Mouse (Mus musculus): ENCODE measurements around the gene Mum1. TPM values are rescaled to one million over a fixed set of nuclear protein-coding genes. Genes with fewer than 3 reads are reported as not detected.

Mum1 gene
- 25.9 TPM for polyA plus RNA-seq (2015; fragmentation: Illumina TruSeq; extraction: RNeasy Lipid Tissue Mini Kit (QIAGEN cat#74804); ENCODE audit: low read depth, low replicate concordance)

DNA sequence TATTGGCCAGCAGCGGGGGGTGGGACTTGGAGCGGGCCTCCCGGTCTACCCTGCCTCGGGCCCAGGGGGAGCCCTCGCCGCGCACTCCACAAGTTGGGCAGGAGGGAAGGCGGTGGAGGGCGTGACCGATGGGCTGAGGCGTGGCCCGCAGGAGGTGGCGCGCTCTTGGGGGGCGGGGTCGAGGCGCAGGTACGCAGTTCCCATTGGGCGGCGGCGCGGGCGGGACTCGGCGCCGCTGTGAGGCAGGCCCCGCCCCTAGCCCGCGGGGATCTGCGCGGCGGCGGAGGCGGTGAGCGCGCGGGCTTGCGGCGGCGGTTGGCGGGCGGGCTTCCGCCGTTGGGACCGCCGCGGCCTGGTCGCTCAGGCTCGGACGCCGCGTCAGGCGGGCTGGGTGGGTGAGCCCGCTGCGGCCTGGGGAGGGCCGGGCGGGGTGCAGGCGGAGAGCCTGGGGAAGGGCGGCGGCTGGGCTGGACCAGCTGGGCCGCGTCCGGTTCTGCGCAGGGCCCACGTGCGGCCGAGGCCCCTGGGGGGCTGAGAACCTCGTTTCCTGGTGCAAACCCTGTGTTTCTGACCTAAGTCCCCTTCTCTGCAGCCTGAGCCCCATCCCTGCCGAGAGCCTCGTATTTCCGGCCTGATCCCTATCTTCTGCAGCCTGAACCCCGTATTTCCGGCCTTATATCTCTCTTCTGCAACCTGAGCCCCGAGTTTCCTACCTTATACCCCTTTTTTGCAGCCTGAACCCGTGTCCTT lies at the start of gene Mum1:
Gene Mum1, plus strand, starts transcription at position 19 of the 750 bp plus-strand sequence.

DNA sequence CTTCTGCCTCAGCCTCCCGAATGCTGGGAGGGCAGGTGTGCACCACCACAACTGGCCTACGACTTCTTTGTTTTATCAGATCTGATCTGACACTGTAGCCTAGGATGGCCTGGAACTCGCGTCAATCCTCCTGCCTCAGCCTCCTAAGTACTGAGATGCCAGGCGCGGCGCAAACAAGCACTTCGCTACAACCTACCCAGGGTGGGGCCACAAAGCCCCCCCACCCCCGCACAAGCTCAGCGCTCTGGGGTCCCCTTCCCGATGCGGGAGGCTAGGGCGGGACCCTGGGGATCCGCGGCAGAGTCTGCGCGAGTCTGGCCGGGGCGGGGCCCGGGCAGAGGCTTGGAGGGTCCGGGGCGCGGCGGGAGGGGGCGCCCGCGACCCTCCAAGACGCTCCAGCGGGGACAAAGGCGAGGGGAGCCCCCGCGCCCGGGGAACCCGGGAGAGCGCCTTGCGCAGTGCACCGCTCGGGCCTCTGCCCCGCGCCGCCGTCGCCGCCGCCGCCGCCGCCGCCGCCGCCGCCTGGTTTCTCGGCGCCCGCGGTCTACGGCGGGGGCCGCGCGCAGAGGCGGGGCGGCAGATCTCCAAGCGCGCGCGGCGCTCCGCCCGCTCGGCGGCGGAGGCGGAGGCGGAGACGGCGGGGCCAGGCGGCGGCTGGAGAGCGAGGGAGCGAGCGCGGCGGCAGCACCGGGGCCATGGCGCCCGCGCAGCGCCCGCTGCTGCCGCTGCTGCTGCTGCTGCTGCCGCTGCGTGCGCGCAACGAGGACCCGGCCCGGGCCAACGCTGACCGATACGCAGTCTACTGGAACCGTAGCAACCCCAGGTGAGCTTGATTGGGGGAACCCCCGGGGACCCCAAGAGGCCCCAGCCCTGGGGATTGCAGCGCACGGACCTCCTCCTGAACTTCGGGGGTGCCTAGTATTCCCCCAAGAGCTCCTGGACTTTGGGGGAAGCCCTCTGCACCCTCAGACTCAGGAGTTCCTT lies 46.9 kb upstream of the Mum1 start, which contains the start of gene Efna2:
Gene Efna2, plus strand, starts transcription at position 415 of the 984 bp plus-strand sequence.

GRCm38 (mm10) chr10:80248971-80249640 lies 22.9 kb downstream of the Mum1 start, which contains the start of gene Ndufs7:
TSS of gene Ndufs7 (plus strand) at chr10:80249121.

DNA sequence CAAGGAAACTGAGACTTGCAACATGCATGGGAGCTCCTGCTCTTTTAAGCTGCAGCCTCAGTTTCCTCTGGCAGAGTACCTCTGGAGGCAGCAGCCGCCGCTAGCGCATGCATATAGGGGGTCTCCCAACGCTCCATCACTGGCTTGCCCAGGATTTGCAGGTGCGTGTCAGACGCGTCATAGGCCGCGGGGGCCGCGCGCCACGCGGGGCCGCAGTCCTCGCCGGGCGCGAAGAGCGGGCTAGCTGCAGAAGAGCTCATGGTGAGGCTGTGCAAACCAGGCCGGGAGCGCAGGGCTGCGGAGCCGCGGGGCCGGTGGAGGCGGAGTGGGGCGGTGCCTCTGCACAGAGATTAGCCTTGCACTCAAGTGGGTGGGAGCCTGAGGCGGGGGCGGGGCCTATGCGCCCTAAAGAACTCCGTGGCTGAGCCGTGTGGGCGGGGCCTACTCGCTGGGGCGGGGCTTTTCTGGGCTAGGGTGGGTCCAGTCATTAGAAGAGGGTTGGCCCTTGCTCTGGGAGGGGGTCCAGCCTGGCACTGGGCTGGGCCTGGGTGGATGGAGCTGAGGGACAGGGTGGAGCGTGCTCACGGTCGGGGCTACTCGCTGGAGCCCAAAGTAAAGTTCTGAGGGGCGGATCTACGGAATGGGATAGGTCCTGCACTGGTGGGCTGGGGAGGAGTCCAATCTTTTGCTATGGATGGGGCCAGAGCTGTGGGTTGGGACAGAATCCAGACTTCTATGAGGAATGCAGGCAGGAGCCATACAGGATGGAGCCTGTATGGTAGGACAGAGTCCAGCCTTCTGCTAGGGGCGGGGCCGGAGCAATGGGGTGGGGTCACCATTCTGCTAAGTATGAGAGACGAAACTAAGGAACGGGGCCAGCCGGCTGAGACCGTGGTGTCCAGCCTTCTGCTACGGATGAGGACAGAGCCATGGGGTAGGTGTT lies 34.7 kb downstream of the Mum1 start, which contains the start of the genes Gamt and Dazap1:
Gene Gamt, minus strand, starts transcription at position 371 of the 943 bp plus-strand sequence.
Gene Dazap1, plus strand, starts transcription at position 845 of the 943 bp plus-strand sequence.

GRCm38 (mm10) chr10:80292251-80293146 lies 66.3 kb downstream of the Mum1 start, which contains the start of gene Rps15:
TSS of gene Rps15 (plus strand) at chr10:80292453.

Other genes with a start within 250 kb of the Mum1 start
- 89.3 TPM for gene Tmem259, start 242.1 kb upstream of the Mum1 start, polyA plus RNA-seq (2015; fragmentation: Illumina TruSeq; extraction: RNeasy Lipid Tissue Mini Kit (QIAGEN cat#74804); ENCODE audit: low read depth, low replicate concordance)
- gene Cnn2, start 237.8 kb upstream of the Mum1 start, polyA plus RNA-seq (2015; fragmentation: Illumina TruSeq; extraction: RNeasy Lipid Tissue Mini Kit (QIAGEN cat#74804); ENCODE audit: low read depth, low replicate concordance): 6.4 TPM
- 8.2 TPM for gene Abca7, start 229.9 kb upstream of the Mum1 start, polyA plus RNA-seq (2015; fragmentation: Illumina TruSeq; extraction: RNeasy Lipid Tissue Mini Kit (QIAGEN cat#74804); ENCODE audit: low read depth, low replicate concordance)
- 3.5 TPM for gene Arhgap45, start 209.8 kb upstream of the Mum1 start, polyA plus RNA-seq (2015; fragmentation: Illumina TruSeq; extraction: RNeasy Lipid Tissue Mini Kit (QIAGEN cat#74804); ENCODE audit: low read depth, low replicate concordance)
- 134 TPM for gene Polr2e, start 186.6 kb upstream of the Mum1 start, polyA plus RNA-seq (2015; fragmentation: Illumina TruSeq; extraction: RNeasy Lipid Tissue Mini Kit (QIAGEN cat#74804); ENCODE audit: low read depth, low replicate concordance)
- 889 TPM for gene Gpx4, start 179.3 kb upstream of the Mum1 start, polyA plus RNA-seq (2015; fragmentation: Illumina TruSeq; extraction: RNeasy Lipid Tissue Mini Kit (QIAGEN cat#74804); ENCODE audit: low read depth, low replicate concordance)
- 11.7 TPM for gene Sbno2, start 120.9 kb upstream of the Mum1 start, polyA plus RNA-seq (2015; fragmentation: Illumina TruSeq; extraction: RNeasy Lipid Tissue Mini Kit (QIAGEN cat#74804); ENCODE audit: low read depth, low replicate concordance)
- 71.6 TPM for gene Stk11, start 110.6 kb upstream of the Mum1 start, polyA plus RNA-seq (2015; fragmentation: Illumina TruSeq; extraction: RNeasy Lipid Tissue Mini Kit (QIAGEN cat#74804); ENCODE audit: low read depth, low replicate concordance)
- 443 TPM for gene Atp5d, start 87.8 kb upstream of the Mum1 start, polyA plus RNA-seq (2015; fragmentation: Illumina TruSeq; extraction: RNeasy Lipid Tissue Mini Kit (QIAGEN cat#74804); ENCODE audit: low read depth, low replicate concordance)
- gene Cbarp, start 85.6 kb upstream of the Mum1 start, polyA plus RNA-seq (2015; fragmentation: Illumina TruSeq; extraction: RNeasy Lipid Tissue Mini Kit (QIAGEN cat#74804); ENCODE audit: low read depth, low replicate concordance): 231 TPM
- 29.1 TPM for gene Midn, start 78.2 kb upstream of the Mum1 start, polyA plus RNA-seq (2015; fragmentation: Illumina TruSeq; extraction: RNeasy Lipid Tissue Mini Kit (QIAGEN cat#74804); ENCODE audit: low read depth, low replicate concordance)
- gene Cirbp, start 60.4 kb upstream of the Mum1 start, polyA plus RNA-seq (2015; fragmentation: Illumina TruSeq; extraction: RNeasy Lipid Tissue Mini Kit (QIAGEN cat#74804); ENCODE audit: low read depth, low replicate concordance): 124 TPM
- 10.3 TPM for gene 1600002K03Rik, start 53.5 kb upstream of the Mum1 start, polyA plus RNA-seq (2015; fragmentation: Illumina TruSeq; extraction: RNeasy Lipid Tissue Mini Kit (QIAGEN cat#74804); ENCODE audit: low read depth, low replicate concordance)
- 4.6 TPM for gene Efna2, start 47.0 kb upstream of the Mum1 start, polyA plus RNA-seq (2015; fragmentation: Illumina TruSeq; extraction: RNeasy Lipid Tissue Mini Kit (QIAGEN cat#74804); ENCODE audit: low read depth, low replicate concordance)
- 264 TPM for gene Ndufs7, start 22.7 kb downstream of the Mum1 start, polyA plus RNA-seq (2015; fragmentation: Illumina TruSeq; extraction: RNeasy Lipid Tissue Mini Kit (QIAGEN cat#74804); ENCODE audit: low read depth, low replicate concordance)
- 26.5 TPM for gene Gamt, start 34.6 kb downstream of the Mum1 start, polyA plus RNA-seq (2015; fragmentation: Illumina TruSeq; extraction: RNeasy Lipid Tissue Mini Kit (QIAGEN cat#74804); ENCODE audit: low read depth, low replicate concordance)
- 59.3 TPM for gene Dazap1, start 35.1 kb downstream of the Mum1 start, polyA plus RNA-seq (2015; fragmentation: Illumina TruSeq; extraction: RNeasy Lipid Tissue Mini Kit (QIAGEN cat#74804); ENCODE audit: low read depth, low replicate concordance)
- 2,153 TPM for gene Rps15, start 66.0 kb downstream of the Mum1 start, polyA plus RNA-seq (2015; fragmentation: Illumina TruSeq; extraction: RNeasy Lipid Tissue Mini Kit (QIAGEN cat#74804); ENCODE audit: low read depth, low replicate concordance)
- gene Apc2, start 69.5 kb downstream of the Mum1 start, polyA plus RNA-seq (2015; fragmentation: Illumina TruSeq; extraction: RNeasy Lipid Tissue Mini Kit (QIAGEN cat#74804); ENCODE audit: low read depth, low replicate concordance): 48.2 TPM
- 50.9 TPM for gene 2310011J03Rik, start 94.1 kb downstream of the Mum1 start, polyA plus RNA-seq (2015; fragmentation: Illumina TruSeq; extraction: RNeasy Lipid Tissue Mini Kit (QIAGEN cat#74804); ENCODE audit: low read depth, low replicate concordance)
- 5.7 TPM for gene Pcsk4, start 103.1 kb downstream of the Mum1 start, polyA plus RNA-seq (2015; fragmentation: Illumina TruSeq; extraction: RNeasy Lipid Tissue Mini Kit (QIAGEN cat#74804); ENCODE audit: low read depth, low replicate concordance)
- gene Reep6, start 103.5 kb downstream of the Mum1 start, polyA plus RNA-seq (2015; fragmentation: Illumina TruSeq; extraction: RNeasy Lipid Tissue Mini Kit (QIAGEN cat#74804); ENCODE audit: low read depth, low replicate concordance): 6.6 TPM
- gene Adamtsl5, start 122.0 kb downstream of the Mum1 start, polyA plus RNA-seq (2015; fragmentation: Illumina TruSeq; extraction: RNeasy Lipid Tissue Mini Kit (QIAGEN cat#74804); ENCODE audit: low read depth, low replicate concordance): 3.8 TPM
- gene Plk5, start 130.0 kb downstream of the Mum1 start, polyA plus RNA-seq (2015; fragmentation: Illumina TruSeq; extraction: RNeasy Lipid Tissue Mini Kit (QIAGEN cat#74804); ENCODE audit: low read depth, low replicate concordance): 18.6 TPM
- gene Mex3d, start 161.2 kb downstream of the Mum1 start, polyA plus RNA-seq (2015; fragmentation: Illumina TruSeq; extraction: RNeasy Lipid Tissue Mini Kit (QIAGEN cat#74804); ENCODE audit: low read depth, low replicate concordance): 8.2 TPM
- 143 TPM for gene Mbd3, start 173.1 kb downstream of the Mum1 start, polyA plus RNA-seq (2015; fragmentation: Illumina TruSeq; extraction: RNeasy Lipid Tissue Mini Kit (QIAGEN cat#74804); ENCODE audit: low read depth, low replicate concordance)
- gene Uqcr11, start 180.4 kb downstream of the Mum1 start, polyA plus RNA-seq (2015; fragmentation: Illumina TruSeq; extraction: RNeasy Lipid Tissue Mini Kit (QIAGEN cat#74804); ENCODE audit: low read depth, low replicate concordance): 727 TPM
- gene Tcf3, start 207.2 kb downstream of the Mum1 start, polyA plus RNA-seq (2015; fragmentation: Illumina TruSeq; extraction: RNeasy Lipid Tissue Mini Kit (QIAGEN cat#74804); ENCODE audit: low read depth, low replicate concordance): 15.2 TPM